Mouse (Mus musculus) heart, postnatal 36 days (tissue): ENCODE results near the gene Atr. TPM values are rescaled to one million over a fixed set of nuclear protein-coding genes. Genes with fewer than 3 reads are reported as not detected.
A peak's percentile ranks its signal among the peaks of the same experiment; 100 is the strongest.

Experiments used
- DNase-seq, 2 experiments: peaks; one replicate each; pipeline ENCODE4 v3.0.0; 2021 to 2022
- intact Hi-C: fragments of 180-260 bp; cut with DNase I; formaldehyde crosslinking; loops from one replicate; pipeline ENCODE4 v1.15.1; 2025
- total RNA-seq, 2 experiments: library from RNA; stranded (reverse); gene quantifications; 2 replicates each; pipeline ENCODE4 v1.2.3; 2021

The Atr gene
- total RNA-seq, result 1 to 10 TPM; 6.9 to 8.0 TPM

GRCm38 (mm10) chr9:95857414-95858026 is at the start of gene Atr:
Gene Atr (plus strand): TSS chr9:95857597.
- intact Hi-C loops, result loop anchor here (1.0 to 10.0 kb wide), 2 partner anchors 267 to 346 kb away; partner anchors contain the start of gene U2surp
- peak; percentile 95 to 97 for DNase-seq

GRCm38 (mm10) chr9:95809596-95809995 is 47.8 kb upstream of the Atr start:
- intact Hi-C loops, result no loop called here
- no peak for DNase-seq

GRCm38 (mm10) chr9:95811817-95812216 is 45.6 kb upstream of the Atr start:
- intact Hi-C loops, result no loop called here
- no peak for DNase-seq

GRCm38 (mm10) chr9:95813721-95814531 is 43.5 kb upstream of the Atr start:
- DNase-seq, result no peak
- intact Hi-C loops, result no loop called here

- intact Hi-C loops, result no loop called here
- DNase-seq, result no peak
Measured at GRCm38 (mm10) chr9:95815015-95815673, 42.3 kb upstream of the Atr start.

GRCm38 (mm10) chr9:95815706-95816105 is 41.7 kb upstream of the Atr start:
- DNase-seq, result no peak
- intact Hi-C loops, result no loop called here

- no peak for DNase-seq
- intact Hi-C loops, result no loop called here
Measured at GRCm38 (mm10) chr9:95822531-95822930, 34.9 kb upstream of the Atr start.

- intact Hi-C loops, result no loop called here
- DNase-seq, result no peak
Measured at GRCm38 (mm10) chr9:95827565-95827964, 29.8 kb upstream of the Atr start.

- no peak for DNase-seq
- intact Hi-C loops, result no loop called here
Measured at GRCm38 (mm10) chr9:95832758-95833157, 24.6 kb upstream of the Atr start.

GRCm38 (mm10) chr9:95834799-95835198 is 22.6 kb upstream of the Atr start:
- DNase-seq, result no peak

GRCm38 (mm10) chr9:95835741-95836140 is 21.7 kb upstream of the Atr start:
- DNase-seq, result no peak
- intact Hi-C loops, result no loop called here

More at GRCm38 (mm10) chr9:95834799-95835198, 22.6 kb upstream of the Atr start:
- intact Hi-C loops, result no loop called here

- no peak for DNase-seq
- intact Hi-C loops, result no loop called here
Measured at GRCm38 (mm10) chr9:95839424-95839823, 18.0 kb upstream of the Atr start.

- DNase-seq, result peak; percentile 67 to 72
- intact Hi-C loops, result no loop called here
Measured at GRCm38 (mm10) chr9:95844825-95845460, 12.5 kb upstream of the Atr start, which contains the start of gene Pls1. Gene Pls1 (minus strand): TSS chr9:95845311.

- intact Hi-C loops, result no loop called here
- no peak for DNase-seq
Measured at GRCm38 (mm10) chr9:95845711-95846110, 11.7 kb upstream of the Atr start.

GRCm38 (mm10) chr9:95851671-95852070 is 5.7 kb upstream of the Atr start:
- intact Hi-C loops, result loop anchor here (5.0 to 10.0 kb wide), 6 partner anchors 99 to 1114 kb away; partner anchors contain the start of gene Trpc1
- no peak for DNase-seq

GRCm38 (mm10) chr9:95852896-95853295 is 4.5 kb upstream of the Atr start:
- intact Hi-C loops, result loop anchor here (1.0 to 10.0 kb wide), 7 partner anchors 101 to 1116 kb away; partner anchors contain the start of gene Trpc1
- peak; percentile 64 to 80 for DNase-seq

GRCm38 (mm10) chr9:95854891-95855290 is 2.5 kb upstream of the Atr start:
- no peak for DNase-seq
- intact Hi-C loops, result loop anchor here (5.0 to 10.0 kb wide), 6 partner anchors 103 to 1118 kb away; partner anchors contain the start of gene Trpc1

- intact Hi-C loops, result loop anchor here (10.0 kb wide), 1 partner anchor 269 kb away; no protein-coding TSS in a partner anchor
- peak in 1 of 2 experiments; percentile 11 for DNase-seq
Measured at GRCm38 (mm10) chr9:95856004-95856403, 1.4 kb upstream of the Atr start.

- intact Hi-C loops, result loop anchor here (10.0 kb wide), 1 partner anchor 267 kb away; no protein-coding TSS in a partner anchor
- DNase-seq, result no peak
Measured at GRCm38 (mm10) chr9:95858027-95858570, 702 bp downstream of the Atr start.

GRCm38 (mm10) chr9:95878246-95878645 is 20.8 kb downstream of the Atr start:
- DNase-seq, result no peak
- intact Hi-C loops, result no loop called here
